24 mouse cellular contexts compared by ENCODE assay signal in genomic region chr4:125665955-125666354, GRCm38 (mm10).
DNase-seq lines count a peak whose midpoint lies in the region; ATAC-seq and TF ChIP-seq lines count a peak whose summit lies in the region.
"Had no signal": no experiment of that assay in that cellular context is flagged by ENCODE, and none has a peak within 500 bp of the region (broad histone marks: within the 10 kb centered on the region; RNA-seq: fewer than 3 reads in every experiment).

No protein-coding gene starts in this region.

- no peak overlapping the region for H3K9ac ChIP-seq in liver, postnatal 0 days (replicated peaks)
- H3K9ac ChIP-seq: embryonic facial prominence, embryonic 13.5 days; liver, embryonic 13.5 days; lung, embryonic 14.5 days; midbrain, embryonic 13.5 days had no signal

- no peaks in the 10 kb centered on the region for H3K9me3 ChIP-seq in liver, postnatal 0 days (ENCODE audit: low read length)
- H3K9me3 ChIP-seq: embryonic facial prominence, embryonic 13.5 days; heart, embryonic 10.5 days; liver, embryonic 13.5 days; megakaryocyte, embryonic 14.5 days; midbrain, embryonic 13.5 days had no signal

- H3K27ac ChIP-seq in liver, postnatal 0 days (ENCODE audit: low read depth), result no peak overlapping the region
- H3K27ac ChIP-seq: embryonic facial prominence, embryonic 13.5 days; heart, embryonic 10.5 days; left cerebral cortex, adult 2 months; liver, embryonic 13.5 days; midbrain, embryonic 13.5 days; stomach, postnatal 0 days had no signal

- H3K36me3 ChIP-seq in liver, postnatal 0 days (replicated peaks; ENCODE audit: insufficient read depth, low read length), result no peaks in the 10 kb centered on the region
- H3K36me3 ChIP-seq: embryonic facial prominence, embryonic 13.5 days; heart, embryonic 10.5 days; liver, embryonic 13.5 days; midbrain, embryonic 13.5 days had no signal

- peak; percentile 74 for ATAC-seq in common myeloid progenitor, adult 5-6 weeks (replicated peaks; ENCODE audit: low read depth, poor library complexity, severe bottlenecking)
- ATAC-seq in activated CD4-positive, CD25-positive, alpha-beta regulatory T cell, adult 4 months, result no peak
- no peak for ATAC-seq in liver, postnatal 0 days
- ATAC-seq: forebrain, embryonic 14.5 days; midbrain, embryonic 13.5 days had no signal

- no peak for TF ChIP-seq EP300 in liver, postnatal 0 days (IDR thresholded peaks at IDR 0.05; ENCODE audit: low read depth)

- 41% methylated on average over 5 of the region's 5 CpGs for WGBS in liver, postnatal 0 days (ENCODE audit: insufficient replicate concordance)

- TF ChIP-seq CTCF in liver, postnatal 0 days (IDR thresholded peaks at IDR 0.05; ENCODE audit: low read depth), result no peak

- H3K4me3 ChIP-seq in liver, postnatal 0 days (ENCODE audit: low read depth, low read length), result no peak overlapping the region
- H3K4me3 ChIP-seq: embryonic facial prominence, embryonic 13.5 days; heart, embryonic 10.5 days; left cerebral cortex, adult 2 months; liver, embryonic 13.5 days; megakaryocyte, embryonic 14.5 days; midbrain, embryonic 13.5 days had no signal

- no peaks in the 10 kb centered on the region for H3K4me1 ChIP-seq in liver, postnatal 0 days (ENCODE audit: insufficient read depth)
- H3K4me1 ChIP-seq: liver, embryonic 13.5 days had no signal

- peak; percentile 9 for DNase-seq in c-Kit-positive CD71-negative TER-119-negative erythroid progenitor cells, embryonic 14.5 days (ENCODE audit: low read depth)
- DNase-seq in forelimb bud, embryonic 11.5 days (ENCODE audit: low read depth, low spot score), result peak; percentile 77
- peak; percentile 50 for DNase-seq in thymus, postnatal 14 days
- DNase-seq in layer of hippocampus, postnatal 14 days (ENCODE audit: low spot score in 2 of 2), result no peak
- no peak for DNase-seq in liver, postnatal 0 days
- DNase-seq: adrenal gland, postnatal 10 days; cerebellum, adult 2 months; cerebellum, postnatal 25 days; gastrocnemius, postnatal 10 days; heart, postnatal 4 days; kidney, adult 18-20 months; kidney, postnatal 4 days; left cerebral cortex, postnatal 4 days; liver, embryonic 13.5 days; lung, embryonic 14.5 days had no signal

- no peak overlapping the region for H3K4me2 ChIP-seq in liver, postnatal 0 days (ENCODE audit: low read depth, low read length)
- H3K4me2 ChIP-seq: embryonic facial prominence, embryonic 13.5 days; liver, embryonic 13.5 days; lung, embryonic 14.5 days; midbrain, embryonic 13.5 days had no signal

- H3K27me3 ChIP-seq in liver, postnatal 0 days (ENCODE audit: insufficient read depth, low read length), result no peaks in the 10 kb centered on the region
- H3K27me3 ChIP-seq: embryonic facial prominence, embryonic 13.5 days; liver, embryonic 13.5 days; megakaryocyte, embryonic 14.5 days; midbrain, embryonic 13.5 days had no signal

Comparison
In these comparisons a context has a peak if more than half of its experiments do, and no peak if none do; other contexts are left out.
1. DNase-seq: peak in c-Kit-positive CD71-negative TER-119-negative erythroid progenitor cells, embryonic 14.5 days (single experiment), forelimb bud, embryonic 11.5 days (single experiment) and thymus, postnatal 14 days (single experiment); none in layer of hippocampus, postnatal 14 days (0 of 2) and liver, postnatal 0 days (single experiment).